Mouse (Mus musculus) limb, embryonic 12.5 days (tissue): ENCODE results near the gene Ar. TPM values are rescaled to one million over a fixed set of nuclear protein-coding genes. Genes with fewer than 3 reads are reported as not detected.

Source experiments
- ATAC-seq: fragments of 200-750 bp; cut with Nextera tagmentation; 2 replicates; pipeline ENCODE4 v1.8.0; 2017; ENCODE audit warnings: low read depth, moderate TSS enrichment; ENCODE audit not compliant: insufficient number of reproducible peaks, insufficient read depth, low FRiP score, low TSS enrichment
- H3K27ac ChIP-seq: fragments of 300-500 bp; sonication (generic); 2 replicates; pipeline ENCODE4 v1.5.1; 2016; ENCODE audit warnings: mild to moderate bottlenecking, moderate library complexity
- H3K27me3 ChIP-seq: fragments of 300-500 bp; sonication (generic); 2 replicates; pipeline ENCODE4 v1.6.1; 2016; ENCODE audit warnings: mild to moderate bottlenecking, moderate library complexity
- H3K36me3 ChIP-seq: fragments of 300-500 bp; sonication (generic); 2 replicates; pipeline ENCODE4 v1.6.1; 2016; ENCODE audit warnings: mild to moderate bottlenecking, moderate library complexity
- H3K4me1 ChIP-seq: fragments of 300-500 bp; sonication (generic); replicated peaks from 2 replicates; pipeline ENCODE4 v1.6.1; 2016
- H3K4me2 ChIP-seq: fragments of 300-500 bp; sonication (generic); 2 replicates; pipeline ENCODE4 v1.6.1; 2016; ENCODE audit warnings: mild to moderate bottlenecking, moderate library complexity
- H3K4me3 ChIP-seq: fragments of 300-500 bp; sonication (generic); replicated peaks from 2 replicates; pipeline ENCODE4 v1.5.1; 2016; ENCODE audit warnings: mild to moderate bottlenecking
- H3K9ac ChIP-seq: fragments of 300-500 bp; sonication (generic); replicated peaks from 2 replicates; pipeline ENCODE4 v1.6.1; 2016; ENCODE audit warnings: mild to moderate bottlenecking, moderate library complexity
- H3K9me3 ChIP-seq: fragments of 300-500 bp; sonication (generic); 2 replicates; pipeline ENCODE4 v1.6.1; 2016; ENCODE audit warnings: mild to moderate bottlenecking, moderate library complexity
- WGBS: fragments of 180-500 bp; shearing (Covaris S2); methylation state at CpG from one replicate; pipeline ENCODE4 v1.1.7; 2016; 5-methylcytosine and 5-hydroxymethylcytosine counted together
- polyA plus RNA-seq: library from polyadenylated mRNA; unstranded; fragments of >200 nt; fragmentation: Nextera tagmentation; extraction: Ambion mirVana; gene quantifications from 2 replicates; pipeline ENCODE4 v1.2.1, GENCODE M21; 2016

The Ar gene
- polyA plus RNA-seq, 1 experiment from 2014 or later: 0.13 TPM

DNA sequence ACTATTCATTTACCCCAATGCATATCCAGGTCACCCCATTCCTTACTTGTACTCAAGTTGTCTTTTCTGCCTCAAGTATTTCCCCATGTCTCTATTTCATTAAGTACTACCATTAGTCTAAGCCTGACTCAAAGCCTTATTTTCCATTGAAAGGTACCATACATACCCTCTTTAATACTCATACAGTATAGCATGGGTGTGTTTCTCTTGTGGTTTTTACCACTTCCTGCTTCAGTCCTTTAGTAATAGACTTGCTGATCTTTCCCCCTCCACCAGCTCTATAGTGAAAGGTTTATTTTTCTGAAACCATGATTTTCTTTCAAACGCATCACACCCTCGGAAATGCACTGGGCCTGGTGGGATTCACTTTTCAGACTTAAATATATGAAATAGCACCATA lies 117.2 kb downstream of the Ar start:
- no peak overlapping the region for H3K4me2 ChIP-seq
- no peak overlapping the region for H3K4me3 ChIP-seq
- no peak overlapping the region for H3K9ac ChIP-seq
- no peaks in the 10 kb centered on the region for H3K27me3 ChIP-seq
- ATAC-seq: no peak
- no peaks in the 10 kb centered on the region for H3K36me3 ChIP-seq
- WGBS: 89% methylated on average over 2 of the region's 2 CpGs
- H3K4me1 ChIP-seq: no peaks in the 10 kb centered on the region
- no peaks in the 10 kb centered on the region for H3K9me3 ChIP-seq
- no peak overlapping the region for H3K27ac ChIP-seq

DNA sequence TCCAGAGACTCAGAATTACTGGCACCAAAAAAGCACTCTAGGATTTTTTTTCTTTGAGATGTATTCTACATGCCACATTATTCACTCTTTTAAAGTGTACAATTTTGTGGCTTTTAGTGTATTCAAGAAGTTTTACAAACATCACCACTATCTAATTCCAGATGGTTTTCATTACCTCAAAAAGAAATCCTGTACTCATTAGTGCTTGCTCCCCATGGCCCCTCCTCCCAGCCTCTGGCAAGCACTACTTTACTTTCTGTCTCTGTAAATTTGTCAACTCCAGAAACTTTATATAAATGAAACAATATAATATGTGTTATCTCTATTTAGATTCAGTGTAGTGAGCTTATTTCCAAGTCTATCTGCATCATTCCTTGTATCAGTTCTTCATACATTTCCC lies 122.8 kb downstream of the Ar start:
- Histone ChIP-seq H3K4me1 (no peaks in the 10 kb centered on the region), H3K27me3 (no peaks in the 10 kb centered on the region), H3K4me2 (no peak overlapping the region), H3K9ac (no peak overlapping the region), H3K9me3 (no peaks in the 10 kb centered on the region), H3K4me3 (no peak overlapping the region), H3K36me3 (no peaks in the 10 kb centered on the region), H3K27ac (no peak overlapping the region)
- no peak for ATAC-seq

DNA sequence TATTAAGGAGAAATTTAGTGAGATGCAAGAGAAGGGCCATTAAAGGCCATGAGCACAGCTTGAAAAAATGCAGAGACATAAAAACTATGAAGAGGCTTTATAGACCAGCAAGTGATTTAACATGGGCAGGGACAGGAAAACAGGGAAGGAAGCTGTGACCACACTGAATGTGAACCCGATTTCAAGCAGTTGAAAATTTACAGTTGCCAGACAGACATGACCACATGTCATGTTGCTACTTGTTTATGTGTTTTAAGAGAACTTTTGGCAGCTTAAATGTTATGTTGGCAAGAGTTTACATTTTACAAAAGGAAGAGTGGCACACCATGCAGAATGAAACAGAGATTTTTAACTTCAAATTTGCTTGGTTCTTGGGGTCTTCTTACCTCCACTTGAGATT lies 143.2 kb downstream of the Ar start:
- Histone ChIP-seq H3K36me3 (no peaks in the 10 kb centered on the region), H3K27ac (no peak overlapping the region), H3K27me3 (no peaks in the 10 kb centered on the region), H3K4me1 (no peaks in the 10 kb centered on the region), H3K9ac (no peak overlapping the region), H3K4me2 (no peak overlapping the region), H3K4me3 (no peak overlapping the region), H3K9me3 (no peaks in the 10 kb centered on the region)
- no peak for ATAC-seq
- WGBS: 44% methylated on average over 1 of the region's 1 CpGs

DNA sequence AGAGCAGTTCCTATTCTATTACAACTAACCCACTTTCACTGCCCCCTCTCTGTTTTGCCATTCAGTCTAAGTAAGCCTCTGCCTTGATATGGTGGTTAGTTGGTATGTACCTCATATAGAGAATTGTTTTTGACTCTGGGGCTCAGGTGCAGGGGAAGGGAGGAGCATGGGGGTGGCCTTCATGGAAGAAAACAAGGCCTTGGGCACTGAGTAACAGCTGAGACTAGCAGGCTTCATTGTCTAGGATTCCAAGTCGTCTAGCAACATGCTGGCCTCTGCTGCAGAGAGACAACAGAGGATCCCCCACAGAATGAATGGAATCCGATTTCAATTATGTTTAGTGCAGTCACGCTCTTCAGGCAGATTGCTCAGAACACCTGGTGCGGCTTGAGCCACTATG lies 152.1 kb downstream of the Ar start:
- Histone ChIP-seq H3K4me1 (no peaks in the 10 kb centered on the region), H3K27me3 (peaks cover 5% of the 10 kb centered on the region; the same call in 1 of the 2 replicates), H3K27ac (no peak overlapping the region), H3K4me3 (no peak overlapping the region), H3K9ac (no peak overlapping the region), H3K4me2 (no peak overlapping the region), H3K9me3 (no peaks in the 10 kb centered on the region), H3K36me3 (no peaks in the 10 kb centered on the region)
- WGBS: 70% methylated on average over 4 of the region's 4 CpGs
- ATAC-seq: no peak

DNA sequence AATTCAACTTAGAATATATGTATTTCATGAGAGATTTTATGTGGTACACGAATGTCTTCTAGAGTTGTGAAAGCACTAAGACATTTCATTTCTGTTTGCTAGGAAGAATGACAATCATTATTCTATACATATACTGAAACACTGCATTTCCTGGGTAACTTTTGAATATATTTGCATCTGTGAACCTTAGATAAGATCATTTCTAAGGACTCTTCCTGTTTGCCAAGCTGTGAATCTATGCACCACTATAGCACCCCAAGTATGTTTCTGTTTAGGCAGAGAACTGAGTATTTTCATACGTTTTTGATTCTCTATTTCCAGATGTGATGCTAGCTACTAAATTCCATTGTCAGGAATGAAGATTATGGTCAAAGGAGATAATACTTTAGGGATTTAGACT lies 153.4 kb downstream of the Ar start:
- Histone ChIP-seq H3K36me3 (no peaks in the 10 kb centered on the region), H3K4me2 (no peak overlapping the region), H3K9ac (no peak overlapping the region), H3K27ac (no peak overlapping the region), H3K9me3 (no peaks in the 10 kb centered on the region), H3K27me3 (peaks cover 5% of the 10 kb centered on the region; the same call in 1 of the 2 replicates), H3K4me3 (no peak overlapping the region), H3K4me1 (no peaks in the 10 kb centered on the region)
- no peak for ATAC-seq
- 73% methylated on average over 2 of the region's 2 CpGs for WGBS

DNA sequence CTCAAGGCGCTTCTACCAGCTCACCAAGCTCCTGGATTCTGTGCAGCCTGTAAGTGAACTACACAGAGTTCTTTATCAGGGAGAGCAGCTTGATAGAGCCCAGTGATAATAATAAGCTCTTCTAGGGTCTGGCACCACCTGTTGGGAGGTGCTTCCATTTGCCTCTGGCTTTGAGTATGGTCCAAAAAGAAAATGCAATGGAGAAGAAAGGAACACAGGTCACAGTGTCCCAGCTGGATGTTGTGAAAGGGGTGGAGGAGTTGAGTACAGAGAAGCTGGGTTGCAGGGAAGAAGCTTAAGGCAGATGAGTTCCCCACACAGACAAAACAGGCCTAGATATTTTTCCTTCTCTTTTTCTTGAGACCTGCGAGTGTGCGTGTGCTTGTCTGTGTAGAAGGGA lies 167.4 kb downstream of the Ar start:
- no peaks in the 10 kb centered on the region for H3K36me3 ChIP-seq
- no peaks in the 10 kb centered on the region for H3K4me1 ChIP-seq
- WGBS: 70% methylated on average over 3 of the region's 3 CpGs
- H3K9me3 ChIP-seq: no peaks in the 10 kb centered on the region
- no peak overlapping the region for H3K4me3 ChIP-seq
- no peak overlapping the region for H3K9ac ChIP-seq
- no peak overlapping the region for H3K4me2 ChIP-seq
- ATAC-seq: no peak
- H3K27me3 ChIP-seq: peaks cover 10% of the 10 kb centered on the region; the same call in 1 of the 2 replicates
- H3K27ac ChIP-seq: no peak overlapping the region

DNA sequence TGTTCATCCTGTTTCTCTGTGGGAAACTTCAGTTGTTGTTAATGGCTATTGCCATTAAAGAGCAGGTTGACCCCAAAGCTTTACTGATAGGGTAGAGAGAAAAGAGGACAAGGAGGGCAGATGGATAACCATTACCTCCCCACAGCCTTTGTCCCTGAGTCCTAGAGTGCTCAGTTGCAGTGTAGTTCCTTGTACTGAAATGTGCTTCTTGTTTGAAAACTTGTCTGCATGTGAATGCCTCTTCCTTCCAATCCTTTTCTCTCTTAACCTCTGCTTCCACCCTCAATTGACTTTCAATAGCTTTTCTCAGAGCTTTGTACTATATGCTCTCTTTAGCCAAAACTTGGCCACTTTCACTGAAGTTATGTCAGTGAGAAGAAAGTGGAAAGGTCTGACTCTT lies 168.9 kb downstream of the Ar start:
- no peaks in the 10 kb centered on the region for H3K36me3 ChIP-seq
- H3K4me3 ChIP-seq: no peak overlapping the region
- ATAC-seq: no peak
- no peak overlapping the region for H3K4me2 ChIP-seq
- H3K9ac ChIP-seq: no peak overlapping the region
- H3K27ac ChIP-seq: no peak overlapping the region
- H3K27me3 ChIP-seq: peaks cover 5% of the 10 kb centered on the region; the same call in 1 of the 2 replicates
- H3K4me1 ChIP-seq: no peaks in the 10 kb centered on the region
- no peaks in the 10 kb centered on the region for H3K9me3 ChIP-seq

DNA sequence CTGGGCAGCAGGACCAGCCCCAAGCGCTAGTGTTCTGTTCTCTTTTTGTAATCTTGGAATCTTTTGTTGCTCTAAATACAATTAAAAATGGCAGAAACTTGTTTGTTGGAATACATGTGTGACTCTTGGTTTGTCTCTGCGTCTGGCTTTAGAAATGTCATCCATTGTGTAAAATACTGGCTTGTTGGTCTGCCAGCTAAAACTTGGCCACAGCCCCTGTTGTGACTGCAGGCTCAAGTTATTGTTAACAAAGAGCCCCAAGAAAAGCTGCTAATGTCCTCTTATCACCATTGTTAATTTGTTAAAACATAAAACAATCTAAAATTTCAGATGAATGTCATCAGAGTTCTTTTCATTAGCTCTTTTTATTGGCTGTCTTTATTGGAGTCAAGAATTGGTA lies 174.5 kb downstream of the Ar start:
- H3K4me3 ChIP-seq: no peak overlapping the region
- no peaks in the 10 kb centered on the region for H3K36me3 ChIP-seq
- no peak overlapping the region for H3K9ac ChIP-seq
- peaks cover 5% of the 10 kb centered on the region; the same call in 1 of the 2 replicates for H3K27me3 ChIP-seq
- H3K27ac ChIP-seq: no peak overlapping the region
- no peak overlapping the region for H3K4me2 ChIP-seq
- WGBS: 90% methylated on average over 2 of the region's 2 CpGs
- ATAC-seq: no peak
- no peaks in the 10 kb centered on the region for H3K4me1 ChIP-seq
- H3K9me3 ChIP-seq: no peaks in the 10 kb centered on the region

DNA sequence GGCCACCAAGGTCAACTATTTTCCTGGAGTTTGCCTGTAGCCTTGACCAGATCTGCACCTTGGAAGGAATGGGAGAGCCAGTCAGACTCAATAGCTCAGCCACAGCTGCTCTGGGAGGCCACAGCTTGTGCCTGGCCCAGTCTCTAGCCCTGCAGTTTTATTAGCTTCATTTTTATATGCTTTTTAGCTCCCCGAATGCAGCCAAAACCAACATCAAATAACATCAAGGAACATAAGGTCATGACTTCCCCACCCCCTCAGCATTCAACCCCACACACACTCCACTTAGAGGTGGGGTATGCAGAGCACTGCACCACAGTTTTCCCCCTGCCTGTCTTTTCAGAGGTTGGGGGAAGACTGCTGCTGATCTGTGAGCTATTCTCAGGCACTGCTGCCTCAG lies 198.9 kb downstream of the Ar start:
- H3K27me3 ChIP-seq: no peaks in the 10 kb centered on the region
- no peaks in the 10 kb centered on the region for H3K36me3 ChIP-seq
- WGBS: 44% methylated on average over 1 of the region's 1 CpGs
- H3K9ac ChIP-seq: no peak overlapping the region
- H3K4me1 ChIP-seq: no peaks in the 10 kb centered on the region
- H3K27ac ChIP-seq: no peak overlapping the region
- H3K9me3 ChIP-seq: no peaks in the 10 kb centered on the region
- H3K4me3 ChIP-seq: no peak overlapping the region
- no peak overlapping the region for H3K4me2 ChIP-seq
- no peak for ATAC-seq

DNA sequence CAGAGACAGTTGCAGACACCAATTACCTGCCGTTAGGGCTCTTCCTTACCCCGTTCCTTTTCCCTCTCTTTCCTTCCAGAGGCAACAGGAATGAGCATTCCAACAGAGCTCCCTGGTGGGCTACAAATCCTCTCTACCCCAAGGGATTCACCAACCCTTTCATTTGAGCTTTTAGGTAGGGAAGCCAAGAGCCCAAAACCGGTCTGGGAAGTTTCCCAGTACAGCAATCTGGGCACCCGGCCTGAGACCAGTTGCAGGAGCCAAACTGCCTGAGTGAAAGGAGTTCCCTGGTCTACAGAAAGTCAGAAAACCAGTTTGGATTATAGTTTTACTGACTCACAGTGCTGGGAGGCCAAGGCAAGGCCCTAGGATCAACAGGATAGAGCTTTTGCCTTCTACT lies 199.5 kb downstream of the Ar start:
- Histone ChIP-seq H3K4me2 (no peak overlapping the region), H3K36me3 (no peaks in the 10 kb centered on the region), H3K27me3 (no peaks in the 10 kb centered on the region), H3K4me1 (no peaks in the 10 kb centered on the region), H3K9me3 (no peaks in the 10 kb centered on the region), H3K27ac (no peak overlapping the region), H3K9ac (no peak overlapping the region), H3K4me3 (no peak overlapping the region)
- 39% methylated on average over 4 of the region's 4 CpGs for WGBS
- ATAC-seq: no peak
